Mouse (Mus musculus) NIH3T3 (cell line): ENCODE measurements around the gene Oprl1.

ENCODE experiments used
- DNase-seq: peaks from one replicate; pipeline ENCODE4 v3.0.0-alpha.2; 2012; ENCODE audit warnings: low read depth

Gene Oprl1

DNA sequence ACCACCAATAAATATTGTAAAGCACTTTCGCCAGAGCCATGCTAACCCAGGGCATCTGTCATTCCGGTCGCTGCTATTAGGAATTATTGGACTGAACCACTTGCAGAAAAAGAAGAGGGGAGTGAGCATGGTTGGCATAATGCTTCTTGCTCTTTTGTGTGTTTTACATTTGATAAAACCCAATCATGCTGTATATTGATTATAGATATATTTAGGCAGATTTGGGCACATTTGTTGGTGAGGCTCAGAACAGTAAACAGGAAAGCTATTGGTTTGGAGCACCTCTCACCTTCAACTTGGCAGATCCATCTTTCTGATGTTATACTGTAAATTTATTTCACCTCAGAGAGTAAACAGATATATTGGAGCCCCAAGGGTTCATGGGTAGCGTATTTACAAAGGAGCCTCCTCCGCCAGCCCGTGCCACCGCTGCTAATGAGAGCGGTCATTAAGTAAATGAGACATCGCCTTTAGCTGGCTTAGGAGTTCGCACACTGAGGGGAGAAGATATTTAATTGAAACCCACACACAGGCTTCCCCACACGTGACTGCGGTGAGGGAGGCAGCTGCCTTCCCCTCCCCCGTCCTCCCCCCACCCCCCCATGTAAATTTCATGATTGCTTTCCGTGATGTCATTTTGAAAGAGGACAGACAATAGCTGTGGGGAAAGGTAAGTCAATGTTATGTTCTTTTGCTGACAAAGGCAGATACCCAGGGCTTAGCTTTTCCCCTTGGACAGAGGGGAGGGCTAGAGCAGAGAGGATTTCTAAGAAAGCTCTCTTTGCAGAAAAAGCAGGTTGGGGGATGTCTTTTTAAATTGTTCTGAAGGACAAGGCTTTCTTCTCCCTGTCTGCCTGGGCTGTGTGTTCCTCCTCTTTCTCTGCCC, 52.1 kb downstream of the Oprl1 start:
- no peak for DNase-seq

DNA sequence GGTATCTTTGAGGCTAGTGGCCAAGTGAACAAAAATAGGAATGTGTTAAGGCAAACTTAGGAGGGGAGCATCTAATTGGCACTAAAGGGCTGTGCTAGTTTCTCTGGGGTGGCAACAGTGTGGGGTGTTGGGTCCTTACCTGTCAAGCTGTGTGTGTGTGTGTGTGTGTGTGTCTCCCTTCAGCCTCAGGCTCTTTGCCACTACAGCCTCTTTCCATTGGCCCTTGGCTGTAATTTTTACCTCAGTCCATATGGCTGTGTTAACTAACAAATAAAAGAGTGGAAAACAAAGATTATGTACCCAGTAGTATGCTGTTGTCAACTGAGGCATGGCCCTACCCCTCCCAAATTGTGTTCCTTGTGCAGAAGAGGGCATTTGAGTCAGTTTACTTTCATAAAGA, 53.6 kb downstream of the Oprl1 start:
- no peak for DNase-seq

DNA sequence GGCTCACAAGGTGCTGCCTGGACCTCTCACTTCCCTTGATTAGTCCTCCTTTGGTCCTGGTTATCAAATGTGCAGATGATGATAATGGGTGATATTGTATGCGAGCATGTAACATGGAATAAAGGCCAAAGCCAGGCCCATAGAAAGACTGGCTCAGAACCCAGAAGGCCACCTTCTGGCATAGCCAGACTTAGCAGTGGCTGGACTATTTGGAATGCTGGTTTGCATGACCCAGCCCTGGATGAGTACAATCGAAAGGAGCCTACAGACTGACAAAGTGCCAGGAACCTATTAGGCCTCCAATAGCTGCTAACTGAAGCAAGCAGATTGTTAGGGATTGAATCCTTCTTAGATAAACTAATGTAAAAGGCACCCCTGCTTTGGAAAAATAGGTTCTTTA, 54.6 kb downstream of the Oprl1 start:
- no peak for DNase-seq
